Mouse (Mus musculus): Measurements from ENCODE around the gene Hs6st2.

Gene Hs6st2

GRCm38 (mm10) chrX:51425031-51425430 is 256.6 kb downstream of the Hs6st2 start:
- ChIA-PET CTCF (no interaction called here), POLR2A (no interaction called here)

DNA sequence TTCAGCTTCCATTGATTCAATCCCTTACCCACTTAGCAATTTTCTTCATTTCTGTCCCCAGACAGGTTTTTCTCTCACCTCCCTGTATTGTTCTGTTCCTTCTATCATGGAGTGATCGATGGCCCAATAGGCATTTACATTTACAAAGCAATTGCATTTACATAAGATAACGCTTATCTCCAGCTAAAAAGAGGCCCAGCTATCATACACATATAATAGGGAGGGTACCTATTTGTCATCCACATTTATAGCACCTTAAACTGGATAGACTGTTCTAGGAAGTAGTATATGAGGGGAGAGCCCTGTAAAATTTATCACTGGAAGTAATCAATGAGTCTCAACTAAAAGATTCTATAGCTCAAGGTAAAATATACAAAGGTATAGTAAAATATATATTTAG is 271.4 kb downstream of the Hs6st2 start:
- POLR2A ChIA-PET: interaction anchor here in 1 of 4 experiments (0.6 kb wide), 1 partner anchor 24 kb away, joined by 3 read pairs; no protein-coding TSS in a partner anchor
- CTCF ChIA-PET: no interaction called here

- ChIA-PET CTCF (interaction anchor here in 2 of 4 experiments (0.5 to 1.0 kb wide), 2 partner anchors 453 to 516 kb away, joined by 3 read pairs; no protein-coding TSS in a partner anchor), POLR2A (interaction anchor here in 1 of 4 experiments (1.1 kb wide), 1 partner anchor 763 kb away, joined by 3 read pairs; no protein-coding TSS in a partner anchor)
Observed at GRCm38 (mm10) chrX:51397457-51397856, 284.2 kb downstream of the Hs6st2 start.

GRCm38 (mm10) chrX:51374670-51375069 is 307.0 kb downstream of the Hs6st2 start:
- CTCF ChIA-PET: interaction anchor here in 3 of 4 experiments (0.7 to 1.7 kb wide), 16 partner anchors 11 to 752 kb away, joined by 3 to 14 read pairs (median 4); no protein-coding TSS in a partner anchor
- POLR2A ChIA-PET: no interaction called here

GRCm38 (mm10) chrX:51372477-51373239 is 309.0 kb downstream of the Hs6st2 start:
- CTCF ChIA-PET: interaction anchor here in 2 of 4 experiments (0.6 to 0.7 kb wide), 2 partner anchors 499 to 954 kb away, joined by 3 read pairs; no protein-coding TSS in a partner anchor

DNA sequence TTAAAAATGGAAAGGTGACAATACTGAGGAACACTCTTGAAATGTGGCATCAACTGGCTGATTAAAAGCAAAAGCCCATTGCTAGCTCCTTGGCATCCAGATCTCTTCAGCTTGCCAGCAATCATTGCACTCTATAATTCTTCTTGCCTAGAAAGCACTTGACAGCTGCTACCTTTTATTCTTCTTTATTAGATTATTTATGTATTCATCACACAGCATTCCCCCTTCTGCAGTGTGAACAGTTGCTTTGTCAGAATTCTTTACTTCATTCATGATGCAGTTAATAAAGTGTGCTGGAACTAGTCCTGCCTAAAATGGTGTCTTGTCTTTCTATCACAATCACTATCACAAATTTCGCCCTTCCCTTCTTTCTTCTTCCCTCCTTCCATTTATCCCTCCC is 332.0 kb downstream of the Hs6st2 start:
- POLR2A ChIA-PET: no interaction called here
- CTCF ChIA-PET: no interaction called here

More at GRCm38 (mm10) chrX:51372477-51373239, 309.0 kb downstream of the Hs6st2 start:
- POLR2A ChIA-PET: interaction anchor here in 1 of 4 experiments (0.6 kb wide), 1 partner anchor 14 kb away, joined by 3 read pairs; no protein-coding TSS in a partner anchor

- POLR2A ChIA-PET: no interaction called here
- CTCF ChIA-PET: no interaction called here
Observed at GRCm38 (mm10) chrX:51343595-51343994, 338.1 kb downstream of the Hs6st2 start.
